Mouse (Mus musculus) MEL (cell line): ENCODE results near the gene Tmco4.

Experiments used
- BHLHE40 ChIP-seq: IDR thresholded peaks from 2 replicates; pipeline ENCODE4 v1.6.1; 2012; ENCODE audit warnings: low read depth, mild to moderate bottlenecking, inconsistent platforms, low read length, improper control_type of control experiment, borderline replicate concordance
- CHD1 ChIP-seq: IDR thresholded peaks from 2 replicates; pipeline ENCODE4 v1.6.1; 2012; ENCODE audit warnings: low read depth, mild to moderate bottlenecking, inconsistent platforms, low read length, improper control_type of control experiment
- CTCF ChIP-seq, 3 experiments: IDR thresholded peaks in 2 of 3; conservative IDR thresholded peaks in 1 of 3; 2 replicates each; pipeline ENCODE4 v1.5.1; 2011 to 2012; ENCODE audit warnings: low read length in 3 of 3, low read depth in 2 of 3, mild to moderate bottlenecking in 2 of 3, improper control_type of control experiment in 1 of 3, inconsistent platforms in 1 of 3, mixed read lengths in 1 of 3, moderate library complexity in 1 of 3; ENCODE audit not compliant: control insufficient read depth in 1 of 3, insufficient read depth in 1 of 3, poor library complexity in 1 of 3, severe bottlenecking in 1 of 3
- EP300 ChIP-seq, 2 experiments: IDR thresholded peaks; 2 replicates each; pipeline ENCODE4 v1.6.1; 2011; ENCODE audit warnings: improper control_type of control experiment in 2 of 2, low read length in 2 of 2, low read depth in 1 of 2, mild to moderate bottlenecking in 1 of 2
- ETS1 ChIP-seq: IDR thresholded peaks from 2 replicates; pipeline ENCODE4 v1.6.1; 2012; ENCODE audit warnings: low read depth, mild to moderate bottlenecking, inconsistent platforms, low read length, improper control_type of control experiment, moderate library complexity
- KAT2A ChIP-seq: conservative IDR thresholded peaks from 2 replicates; pipeline ENCODE4 v1.6.1; 2012; ENCODE audit warnings: low read depth, low read length, improper control_type of control experiment, inconsistent platforms
- MAZ ChIP-seq: IDR thresholded peaks from 2 replicates; pipeline ENCODE4 v1.6.1; 2012; ENCODE audit warnings: low read depth, mild to moderate bottlenecking, inconsistent platforms, low read length, improper control_type of control experiment
- MYC ChIP-seq: IDR thresholded peaks from 2 replicates; pipeline ENCODE4 v1.6.1; 2011; ENCODE audit warnings: low read depth, mild to moderate bottlenecking, low read length, improper control_type of control experiment, moderate library complexity
- NRF1 ChIP-seq: IDR thresholded peaks from 2 replicates; pipeline ENCODE4 v1.6.1; 2014; ENCODE audit warnings: low read depth, mild to moderate bottlenecking, inconsistent platforms, low read length, improper control_type of control experiment, moderate library complexity; ENCODE audit not compliant: poor library complexity, insufficient read depth, severe bottlenecking
- RAD21 ChIP-seq: IDR thresholded peaks from 2 replicates; pipeline ENCODE4 v1.6.1; 2011; ENCODE audit warnings: mild to moderate bottlenecking, low read depth, low read length, improper control_type of control experiment
- TCF12 ChIP-seq: IDR thresholded peaks from 2 replicates; pipeline ENCODE4 v1.6.1; 2014; ENCODE audit warnings: low read depth, mild to moderate bottlenecking, inconsistent platforms, low read length, improper control_type of control experiment, moderate library complexity
- UBTF ChIP-seq: IDR thresholded peaks from 2 replicates; pipeline ENCODE4 v1.6.1; 2012; ENCODE audit warnings: low read depth, mild to moderate bottlenecking, inconsistent platforms, low read length, improper control_type of control experiment, moderate library complexity, borderline replicate concordance; ENCODE audit not compliant: insufficient read depth
- ZC3H11A ChIP-seq: IDR thresholded peaks from 2 replicates; pipeline ENCODE4 v1.6.1; 2012; ENCODE audit warnings: low read depth, mild to moderate bottlenecking, inconsistent platforms, low read length, improper control_type of control experiment

GRCm38 (mm10) chr4:138994389-138994788 lies 21.7 kb downstream of the Tmco4 start:
- TF ChIP-seq ZC3H11A, result no peak
- TF ChIP-seq CTCF (IDR thresholded peaks at IDR 0.05 in 2 of 3, conservative IDR thresholded peaks at IDR 0.05 in 1 of 3; ENCODE audit: control insufficient read depth in 1 of 3, insufficient read depth in 1 of 3, low read depth in 2 of 3, low read length in 3 of 3, poor library complexity in 1 of 3, severe bottlenecking in 1 of 3), result no peak
- TF ChIP-seq ETS1, result no peak
- TF ChIP-seq TCF12, result no peak
- no peak for TF ChIP-seq UBTF
- TF ChIP-seq MYC, result no peak
- no peak for TF ChIP-seq KAT2A
- TF ChIP-seq RAD21, result no peak
- TF ChIP-seq MAZ, result no peak
- no peak for TF ChIP-seq NRF1
- no peak for TF ChIP-seq CHD1
- TF ChIP-seq BHLHE40, result no peak
- TF ChIP-seq EP300 (IDR thresholded peaks at IDR 0.05; ENCODE audit: low read depth in 1 of 2, low read length in 2 of 2), result no peak
